Mouse (Mus musculus): ENCODE measurements around the gene Gm28035.

- TF ChIP-seq GATA1 (IDR thresholded peaks at IDR 0.05; ENCODE audit: borderline replicate concordance, low read length) (no peak), FLI1 (IDR thresholded peaks at IDR 0.05; ENCODE audit: low read length) (no peak)
Observed at GRCm38 (mm10) chr2:30319260-30319659, 78.9 kb downstream of the Gm28035 start.
